Mouse (Mus musculus) ES-Bruce4 (cell line): ENCODE data around the gene Rpl28.
A peak's percentile ranks its signal among the peaks of the same experiment; 100 is the strongest.

Experiments
- CTCF ChIP-seq: IDR thresholded peaks from one replicate; pipeline ENCODE4 v1.8.1; 2011; ENCODE audit warnings: low read depth, low read length
- EP300 ChIP-seq: IDR thresholded peaks from 2 replicates; pipeline ENCODE4 v1.6.1; 2011; ENCODE audit warnings: low read depth, low read length; ENCODE audit not compliant: insufficient read depth

DNA sequence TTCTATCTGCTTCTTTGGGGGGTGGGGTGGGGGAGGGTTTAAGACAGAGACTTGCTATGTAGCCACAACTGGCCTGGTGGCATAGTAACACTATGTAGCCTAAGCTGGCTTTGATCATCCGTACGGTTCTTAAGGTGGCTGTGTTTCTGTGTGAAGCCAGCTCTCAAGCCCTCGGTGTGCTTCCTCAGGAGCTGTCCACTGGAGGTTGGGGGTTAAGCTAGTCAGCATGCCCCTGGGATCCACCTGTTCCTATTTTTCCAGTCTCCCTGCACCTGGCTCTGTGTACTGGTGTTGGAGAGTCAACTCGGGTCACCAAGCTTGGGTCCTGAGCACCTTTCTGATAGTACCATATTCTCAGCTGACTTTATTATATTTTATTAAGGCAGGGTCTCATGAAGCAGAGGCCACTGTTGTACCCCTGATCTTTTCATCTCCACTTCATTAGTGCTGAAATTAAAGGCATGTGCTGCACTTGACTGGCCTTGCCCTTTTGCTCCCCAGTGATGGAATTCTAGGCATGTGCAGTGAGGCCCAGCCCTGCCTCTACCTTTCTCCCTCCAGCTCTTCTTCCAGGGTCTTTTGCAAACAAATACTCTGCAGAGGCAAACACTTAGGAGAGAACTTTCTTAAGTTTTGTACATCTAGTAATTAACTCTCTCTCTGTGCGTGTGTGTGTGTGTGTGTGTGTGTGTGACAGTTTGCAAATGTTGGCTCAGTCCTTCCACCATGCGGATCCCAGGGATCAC is 29.7 kb downstream of the Rpl28 start:
- TF ChIP-seq CTCF (no peak), EP300 (peak; percentile 82; the same call in 1 of the 2 replicates)
